Mouse (Mus musculus) embryonic facial prominence, embryonic 13.5 days (tissue): ENCODE results near the gene Nphp4. TPM values are rescaled to one million over a fixed set of nuclear protein-coding genes. Genes with fewer than 3 reads are reported as not detected.

Experiments used
- ATAC-seq: fragments of 200-750 bp; cut with Nextera tagmentation; 2 replicates; pipeline ENCODE4 v1.8.0; 2017; ENCODE audit warnings: low read depth; ENCODE audit not compliant: insufficient number of reproducible peaks, insufficient read depth, low FRiP score, low TSS enrichment
- H3K27ac ChIP-seq: fragments of 300-500 bp; sonication (generic); 2 replicates; pipeline ENCODE4 v1.5.1; 2015; ENCODE audit warnings: moderate library complexity, mild to moderate bottlenecking, inconsistent platforms
- H3K27me3 ChIP-seq: fragments of 300-500 bp; sonication (generic); 2 replicates; pipeline ENCODE4 v1.6.1; 2015; ENCODE audit warnings: mild to moderate bottlenecking, inconsistent platforms
- H3K36me3 ChIP-seq: fragments of 300-500 bp; sonication (generic); 2 replicates; pipeline ENCODE4 v1.6.1; 2015; ENCODE audit warnings: mild to moderate bottlenecking, inconsistent platforms
- H3K4me1 ChIP-seq: fragments of 300-500 bp; sonication (generic); 2 replicates; pipeline ENCODE4 v1.6.1; 2015; ENCODE audit warnings: inconsistent platforms
- H3K4me2 ChIP-seq: fragments of 300-500 bp; sonication (generic); 2 replicates; pipeline ENCODE4 v1.6.1; 2015; ENCODE audit warnings: moderate library complexity, mild to moderate bottlenecking, inconsistent platforms
- H3K4me3 ChIP-seq: fragments of 300-500 bp; sonication (generic); 2 replicates; pipeline ENCODE4 v1.5.1; 2015; ENCODE audit warnings: mild to moderate bottlenecking, inconsistent platforms
- H3K9ac ChIP-seq: fragments of 300-500 bp; sonication (generic); 2 replicates; pipeline ENCODE4 v1.6.1; 2015; ENCODE audit warnings: mild to moderate bottlenecking, inconsistent platforms
- H3K9me3 ChIP-seq: fragments of 300-500 bp; sonication (generic); 2 replicates; pipeline ENCODE4 v1.6.1; 2016; ENCODE audit warnings: inconsistent platforms
- WGBS: fragments of 180-500 bp; shearing (Covaris S2); methylation state at CpG from one replicate; pipeline ENCODE4 v1.1.7; 2015; ENCODE audit warnings: mixed read lengths; 5-methylcytosine and 5-hydroxymethylcytosine counted together
- polyA plus RNA-seq: library from polyadenylated mRNA; unstranded; fragments of >200 nt; fragmentation: Nextera tagmentation; extraction: Ambion mirVana; gene quantifications from 2 replicates; pipeline ENCODE4 v1.2.1, GENCODE M21; 2015

Nphp4 gene
- polyA plus RNA-seq, 1 experiment from 2014 or later = 2.8 TPM

DNA sequence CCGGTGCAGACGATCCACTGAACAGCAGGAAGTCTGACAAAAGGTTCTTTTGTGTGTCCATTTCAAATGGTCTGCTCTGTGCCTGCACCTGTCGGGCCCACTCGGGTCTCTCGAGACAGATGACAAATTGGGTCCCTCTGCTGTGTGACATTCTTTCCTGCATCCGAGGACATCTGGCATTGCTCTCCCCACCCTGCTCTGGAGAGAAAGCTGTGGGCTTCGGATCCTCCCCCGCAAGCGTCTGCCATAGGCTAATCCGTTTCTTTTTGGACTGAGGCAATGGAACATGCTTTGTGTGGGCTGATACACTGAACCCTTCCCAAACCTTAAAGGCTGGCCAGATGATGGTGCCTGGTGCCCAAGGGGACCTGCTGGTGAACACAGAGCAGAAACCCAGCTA, 23.4 kb upstream of the Nphp4 start:
- no peak overlapping the region for H3K27ac ChIP-seq
- WGBS = 54% methylated on average over 10 of the region's 10 CpGs
- H3K36me3 ChIP-seq = no peaks in the 10 kb centered on the region
- no peaks in the 10 kb centered on the region for H3K4me1 ChIP-seq
- no peak overlapping the region for H3K9ac ChIP-seq
- ATAC-seq = no peak
- H3K27me3 ChIP-seq = no peaks in the 10 kb centered on the region
- no peak overlapping the region for H3K4me2 ChIP-seq
- H3K4me3 ChIP-seq = no peak overlapping the region
- no peaks in the 10 kb centered on the region for H3K9me3 ChIP-seq

DNA sequence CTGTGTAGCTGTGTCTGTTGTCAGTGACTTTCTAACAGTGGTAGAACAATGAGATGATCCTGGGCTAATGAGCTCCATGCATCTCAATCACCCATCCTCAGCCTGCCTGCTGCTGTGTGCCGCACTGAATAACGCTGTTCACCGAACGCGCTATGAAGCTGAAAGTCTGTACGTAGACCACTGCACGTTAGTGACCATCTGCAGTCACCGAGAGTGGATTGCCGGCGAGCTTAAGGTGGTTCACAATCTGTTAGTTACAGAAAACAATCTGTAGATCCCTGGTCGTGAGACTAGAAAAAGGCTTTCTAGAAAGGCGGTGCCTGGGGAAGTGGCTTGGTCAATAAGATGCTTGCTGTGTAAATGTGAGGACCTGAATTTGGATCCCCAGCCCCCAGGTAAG, 22.4 kb upstream of the Nphp4 start:
- H3K36me3 ChIP-seq = no peaks in the 10 kb centered on the region
- H3K27me3 ChIP-seq = no peaks in the 10 kb centered on the region
- WGBS = 92% methylated on average over 12 of the region's 12 CpGs
- no peak overlapping the region for H3K27ac ChIP-seq
- H3K4me3 ChIP-seq = no peak overlapping the region
- H3K4me1 ChIP-seq = no peaks in the 10 kb centered on the region
- no peak overlapping the region for H3K4me2 ChIP-seq
- no peak overlapping the region for H3K9ac ChIP-seq
- H3K9me3 ChIP-seq = no peaks in the 10 kb centered on the region
- no peak for ATAC-seq

DNA sequence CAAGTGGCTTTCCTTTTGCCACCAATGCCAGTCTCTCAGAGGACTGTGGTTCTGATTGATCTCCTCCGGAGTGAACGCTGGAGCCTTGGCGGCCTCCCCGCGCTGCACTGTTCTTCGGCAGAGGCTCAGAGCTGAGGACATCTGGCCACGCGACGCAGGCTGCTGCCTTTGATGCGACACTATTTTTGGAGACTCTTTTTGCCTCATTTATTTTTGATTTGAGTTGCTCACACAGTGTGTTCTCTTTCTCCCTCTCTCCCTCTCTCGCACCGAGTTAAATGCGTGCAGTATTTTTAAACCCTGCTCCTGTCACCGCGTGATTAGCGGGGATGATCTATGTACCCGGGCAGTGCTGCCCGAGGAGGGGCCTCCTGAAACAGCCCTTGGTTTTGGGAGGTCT, 19.9 kb upstream of the Nphp4 start:
- WGBS = 80% methylated on average over 18 of the region's 18 CpGs
- Histone ChIP-seq H3K4me2 (no peak overlapping the region), H3K4me1 (no peaks in the 10 kb centered on the region), H3K9me3 (no peaks in the 10 kb centered on the region), H3K9ac (no peak overlapping the region), H3K4me3 (no peak overlapping the region), H3K27ac (no peak overlapping the region), H3K27me3 (no peaks in the 10 kb centered on the region), H3K36me3 (no peaks in the 10 kb centered on the region)
- ATAC-seq = no peak; the same call in 1 of the 2 replicates

DNA sequence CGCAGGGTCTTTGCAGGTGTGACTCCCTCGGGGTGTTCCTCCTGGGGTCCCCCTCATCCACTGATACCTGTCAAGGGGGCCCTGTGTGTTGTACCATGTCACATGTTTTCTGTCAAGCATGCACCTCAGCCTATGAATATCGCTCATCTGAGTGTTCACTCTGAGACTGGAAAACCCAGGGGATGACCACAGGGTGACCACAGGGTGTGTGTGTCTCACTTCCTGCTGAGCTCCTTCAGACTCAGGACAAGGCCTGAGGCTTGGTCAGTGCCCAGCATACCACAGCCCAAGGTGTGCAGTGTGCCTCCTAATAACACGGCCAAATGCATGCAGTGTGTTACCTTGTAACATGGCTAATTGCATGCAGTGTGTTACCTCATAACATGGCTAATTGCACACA, 18.8 kb upstream of the Nphp4 start:
- Histone ChIP-seq H3K4me3 (no peak overlapping the region), H3K36me3 (no peaks in the 10 kb centered on the region), H3K27ac (no peak overlapping the region), H3K4me1 (no peaks in the 10 kb centered on the region), H3K4me2 (no peak overlapping the region), H3K9me3 (no peaks in the 10 kb centered on the region), H3K9ac (no peak overlapping the region), H3K27me3 (no peaks in the 10 kb centered on the region)
- ATAC-seq = no peak
- 90% methylated on average over 4 of the region's 4 CpGs for whole genome bisulfite sequencing

DNA sequence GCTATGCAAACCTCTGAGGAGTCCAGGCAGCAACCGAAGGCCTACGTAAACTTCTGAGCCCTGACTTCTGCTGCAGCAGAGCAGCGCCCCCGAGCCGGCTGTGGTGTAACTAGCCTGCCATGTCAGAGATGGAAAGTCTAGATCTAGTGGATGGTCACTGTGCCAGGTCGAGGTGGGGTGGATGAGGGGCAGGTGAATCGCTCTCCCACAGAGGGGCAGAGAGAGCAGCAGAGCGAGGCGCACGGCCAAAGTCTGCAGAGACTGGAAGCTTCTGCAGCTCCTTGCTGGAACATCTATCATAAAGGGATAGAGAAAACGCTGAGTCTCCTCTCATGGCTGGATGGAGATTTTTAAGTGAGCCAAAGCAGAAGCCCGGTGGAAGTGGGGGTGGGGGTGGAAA, 14.0 kb upstream of the Nphp4 start:
- no peak overlapping the region for H3K4me2 ChIP-seq
- H3K27ac ChIP-seq = no peak overlapping the region
- H3K4me1 ChIP-seq = peaks cover 3% of the 10 kb centered on the region; the same call in 1 of the 2 replicates
- H3K27me3 ChIP-seq = no peaks in the 10 kb centered on the region
- no peak overlapping the region for H3K4me3 ChIP-seq
- WGBS = 85% methylated on average over 12 of the region's 12 CpGs
- no peaks in the 10 kb centered on the region for H3K9me3 ChIP-seq
- no peak overlapping the region for H3K9ac ChIP-seq
- H3K36me3 ChIP-seq = no peaks in the 10 kb centered on the region
- ATAC-seq = no peak

DNA sequence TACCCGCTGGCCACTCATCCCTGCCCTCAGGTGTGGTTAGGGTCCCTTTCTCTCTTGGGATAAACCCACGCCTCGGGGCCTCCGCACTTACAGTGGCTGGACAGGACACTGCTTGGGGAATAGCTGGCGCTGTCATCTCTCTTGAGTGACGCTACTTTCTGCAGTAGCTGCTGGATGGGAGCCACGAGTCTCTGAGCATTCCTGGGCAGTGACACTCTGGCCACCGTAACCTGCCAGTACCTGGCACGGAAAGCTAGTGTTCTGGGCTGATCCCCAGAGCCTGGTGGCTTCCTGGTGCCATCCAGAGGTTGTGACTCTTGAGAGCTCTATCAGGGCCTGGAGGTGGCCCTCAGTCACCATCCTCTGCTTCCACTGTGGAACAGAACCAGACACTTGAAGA, 13.4 kb upstream of the Nphp4 start:
- ATAC-seq = no peak
- H3K27me3 ChIP-seq = no peaks in the 10 kb centered on the region

DNA sequence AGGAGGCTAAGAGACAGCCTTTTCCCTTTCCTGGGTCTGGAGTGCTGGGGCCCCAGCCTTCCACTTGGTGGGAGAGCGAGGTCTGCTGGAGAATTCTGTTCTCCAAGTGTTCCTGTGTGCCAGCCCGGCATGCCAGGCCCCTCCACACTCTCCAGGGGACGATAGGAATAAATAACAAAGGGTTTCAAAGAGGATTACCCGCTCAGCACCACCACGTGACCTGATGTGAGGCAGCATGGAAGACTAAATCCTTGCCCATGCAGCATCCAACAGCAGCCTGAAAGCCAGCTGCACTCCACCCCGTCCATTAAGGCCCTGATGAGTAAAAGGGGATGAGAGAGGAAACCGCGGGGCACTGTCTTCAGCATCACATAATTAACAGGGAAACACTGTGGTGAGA, 11.4 kb upstream of the Nphp4 start:
- Histone ChIP-seq H3K36me3 (no peaks in the 10 kb centered on the region), H3K4me2 (no peak overlapping the region), H3K9ac (no peak overlapping the region), H3K4me3 (no peak overlapping the region), H3K4me1 (peaks cover 3% of the 10 kb centered on the region; the same call in 1 of the 2 replicates), H3K27ac (no peak overlapping the region), H3K27me3 (no peaks in the 10 kb centered on the region), H3K9me3 (no peaks in the 10 kb centered on the region)
- 27% methylated on average over 8 of the region's 8 CpGs for WGBS
- ATAC-seq = no peak

More for the DNA sequence above, 13.4 kb upstream of the Nphp4 start:
- no peak overlapping the region for H3K4me3 ChIP-seq
- WGBS = 82% methylated on average over 9 of the region's 9 CpGs
- H3K27ac ChIP-seq = no peak overlapping the region
- H3K4me2 ChIP-seq = no peak overlapping the region
- no peaks in the 10 kb centered on the region for H3K36me3 ChIP-seq
- H3K9me3 ChIP-seq = no peaks in the 10 kb centered on the region
- H3K4me1 ChIP-seq = peaks cover 3% of the 10 kb centered on the region; the same call in 1 of the 2 replicates
- no peak overlapping the region for H3K9ac ChIP-seq

DNA sequence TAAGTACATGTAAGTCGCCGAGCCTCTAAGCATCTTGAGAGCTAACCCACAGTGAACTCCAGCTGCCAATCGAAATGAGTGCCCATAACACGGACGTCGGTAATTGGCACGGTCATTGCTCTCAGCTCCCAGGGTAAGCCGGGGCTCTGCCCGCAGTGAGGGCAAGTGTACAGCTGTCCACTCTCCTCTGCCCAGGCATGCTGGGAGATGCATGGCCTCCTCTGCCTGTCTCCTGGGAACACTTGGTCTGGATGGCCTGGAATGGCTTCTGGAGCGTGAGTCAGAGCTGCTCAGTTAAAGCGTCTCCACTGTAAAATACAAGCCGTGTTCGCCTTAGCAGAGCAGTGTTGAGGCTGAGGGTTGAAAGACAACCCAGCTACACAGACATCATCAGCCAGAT, 9.9 kb upstream of the Nphp4 start:
- no peak overlapping the region for H3K9ac ChIP-seq
- H3K27me3 ChIP-seq = no peaks in the 10 kb centered on the region
- H3K27ac ChIP-seq = no peak overlapping the region
- ATAC-seq = no peak
- no peaks in the 10 kb centered on the region for H3K36me3 ChIP-seq
- H3K4me3 ChIP-seq = no peak overlapping the region
- H3K9me3 ChIP-seq = 0 out of 2 replicates have a peak, but pooled peaks cover 3% of the 10 kb centered on the region
- no peak overlapping the region for H3K4me2 ChIP-seq
- WGBS = 87% methylated on average over 13 of the region's 13 CpGs
- peaks cover 3% of the 10 kb centered on the region; the same call in 1 of the 2 replicates for H3K4me1 ChIP-seq

DNA sequence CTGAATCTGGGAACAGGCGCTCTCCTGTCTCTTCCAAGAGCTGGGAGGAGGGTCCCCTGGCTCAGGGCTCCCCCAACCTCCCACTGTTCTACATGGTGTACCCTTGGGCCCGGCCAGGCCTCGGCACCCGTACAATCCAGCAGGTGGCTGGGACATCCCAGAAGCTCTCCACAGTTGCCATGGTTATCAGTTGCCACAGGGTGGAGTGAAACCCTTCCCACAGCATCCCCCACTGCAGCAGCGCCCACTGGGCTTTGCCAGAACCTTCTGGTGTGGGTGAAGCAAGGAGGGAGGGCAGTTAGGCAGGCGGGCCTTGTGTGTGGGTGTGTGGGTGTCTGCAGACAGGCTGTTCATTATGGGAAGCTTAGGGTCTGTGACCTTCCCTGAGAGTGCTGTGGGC, 8.6 kb upstream of the Nphp4 start:
- no peak overlapping the region for H3K4me3 ChIP-seq
- no peaks in the 10 kb centered on the region for H3K27me3 ChIP-seq
- H3K27ac ChIP-seq = no peak overlapping the region
- H3K9me3 ChIP-seq = 0 out of 2 replicates have a peak, but pooled peaks cover 10% of the 10 kb centered on the region
- no peaks in the 10 kb centered on the region for H3K36me3 ChIP-seq
- H3K4me2 ChIP-seq = no peak overlapping the region
- ATAC-seq = no peak
- H3K9ac ChIP-seq = no peak overlapping the region
- peaks cover 3% of the 10 kb centered on the region; the same call in 1 of the 2 replicates for H3K4me1 ChIP-seq
- 78% methylated on average over 6 of the region's 6 CpGs for WGBS

DNA sequence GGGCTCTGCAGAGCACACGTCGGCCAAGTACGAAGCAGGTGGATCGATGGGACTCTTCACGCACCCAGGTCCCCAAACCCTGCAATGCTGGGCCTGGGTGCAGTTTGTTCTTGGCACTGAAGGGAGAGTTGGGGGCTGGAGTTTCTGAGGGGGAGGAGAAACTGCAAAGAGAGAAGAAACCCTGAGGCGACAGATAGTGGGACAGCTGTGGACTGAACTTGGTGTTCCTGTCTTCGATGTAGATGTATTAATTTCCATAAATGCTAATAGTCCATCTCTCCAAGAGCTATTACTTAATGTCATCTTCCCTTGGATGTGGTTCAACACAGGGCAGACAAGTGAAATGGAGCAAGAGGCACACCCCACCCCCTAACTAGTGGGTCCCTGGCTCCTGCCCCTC, 565 bp upstream of the Nphp4 start:
- Histone ChIP-seq H3K9me3 (0 out of 2 replicates have a peak, but pooled peaks cover 10% of the 10 kb centered on the region), H3K4me1 (peaks cover 19% of the 10 kb centered on the region), H3K9ac (no peak overlapping the region), H3K4me2 (peak overlapping the region; percentile 88; the same call in 1 of the 2 replicates), H3K27ac (no peak overlapping the region), H3K36me3 (no peaks in the 10 kb centered on the region), H3K4me3 (no peak overlapping the region), H3K27me3 (peaks cover 22% of the 10 kb centered on the region)
- 77% methylated on average over 7 of the region's 7 CpGs for WGBS
- no peak for ATAC-seq

DNA sequence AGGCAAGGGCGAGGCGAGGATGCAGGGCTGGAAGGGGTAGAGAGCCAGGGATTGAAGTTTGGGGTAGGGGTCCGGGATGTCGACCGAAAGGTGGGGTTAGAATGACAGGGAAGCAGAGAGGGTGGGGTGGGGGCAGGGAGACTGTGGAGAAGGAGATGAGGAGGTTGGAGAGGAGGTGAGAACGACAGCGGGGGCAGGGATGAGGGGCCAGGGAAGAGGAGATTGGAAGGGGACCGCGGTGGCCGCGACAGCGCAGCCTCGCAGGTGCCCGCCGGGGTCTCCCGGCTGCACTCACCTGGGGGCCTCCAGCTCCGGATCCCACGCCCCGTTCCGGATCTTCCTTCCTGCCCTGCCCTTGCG, 580 bp downstream of the Nphp4 start:
- Histone ChIP-seq H3K36me3 (no peaks in the 10 kb centered on the region), H3K27ac (no peak overlapping the region), H3K9me3 (0 out of 2 replicates have a peak, but pooled peaks cover 4% of the 10 kb centered on the region), H3K9ac (peak overlapping the region; percentile 68), H3K4me3 (peak overlapping the region; percentile 77), H3K4me1 (peaks cover 19% of the 10 kb centered on the region), H3K27me3 (peaks cover 22% of the 10 kb centered on the region), H3K4me2 (peak overlapping the region; percentile 88)
- whole genome bisulfite sequencing = 0% methylated on average over 21 of the region's 21 CpGs
- ATAC-seq = no peak; the same call in 1 of the 2 replicates

DNA sequence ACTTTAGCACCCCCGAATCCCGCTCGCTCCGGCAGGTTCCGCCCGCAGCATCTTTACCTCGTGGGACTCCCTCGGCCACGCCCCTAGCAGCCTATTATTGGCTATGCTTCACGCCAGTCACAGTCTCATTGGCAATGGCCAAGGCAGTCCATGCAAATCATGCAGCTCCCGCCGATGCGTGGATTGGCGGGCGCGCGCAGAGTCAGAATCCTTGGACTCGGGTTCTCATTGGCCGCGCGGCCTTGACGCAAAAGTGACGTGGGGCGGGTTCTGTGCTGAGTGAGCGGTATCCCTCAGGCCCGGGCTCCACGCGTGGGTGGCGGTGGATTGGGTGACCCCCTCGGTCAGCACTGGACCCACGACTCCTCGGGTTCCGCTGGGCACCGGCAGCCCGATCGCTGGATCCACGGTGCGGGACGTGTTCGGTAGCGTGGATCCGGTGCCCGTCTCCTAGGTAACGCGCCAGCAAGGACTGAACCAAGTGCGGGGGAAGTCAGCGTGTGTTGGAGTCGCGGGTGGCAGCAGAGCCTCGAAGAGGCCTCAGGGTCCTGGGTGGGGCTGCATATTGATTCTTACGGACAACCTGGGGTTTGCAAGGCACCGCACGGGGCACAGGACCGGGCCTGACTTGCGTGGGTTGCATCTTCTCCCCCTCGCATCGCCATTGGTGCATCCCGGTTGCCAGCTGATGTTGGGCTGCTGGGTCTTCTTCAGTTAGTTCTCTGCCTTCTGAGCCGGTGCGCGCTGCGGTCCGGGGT, 1.1 kb downstream of the Nphp4 start, which contains the start of gene Kcnab2:
Gene Kcnab2, minus strand, starts transcription at position 406 of the 758 bp plus-strand sequence.
- Histone ChIP-seq H3K27me3 (peaks cover 22% of the 10 kb centered on the region), H3K9me3 (no peaks in the 10 kb centered on the region), H3K4me2 (peak within 1 kb of the TSS; percentile 88), H3K9ac (peak within 1 kb of the TSS; percentile 89), H3K4me1 (peaks cover 19% of the 10 kb centered on the region), H3K4me3 (peak within 1 kb of the TSS; percentile 77), H3K36me3 (no peaks in the 10 kb centered on the region), H3K27ac (peak within 1 kb of the TSS; percentile 84)
- peak; percentile 94 for ATAC-seq
- WGBS = under 1% methylated on average over 63 of the region's 63 CpGs
